Mouse (Mus musculus) hindbrain, embryonic 16.5 days (tissue): ENCODE data around the gene Ankrd31. TPM values are rescaled to one million over a fixed set of nuclear protein-coding genes. Genes with fewer than 3 reads are reported as not detected.

Experiments used
- ATAC-seq: fragments of 200-750 bp; cut with Nextera tagmentation; 2 replicates; pipeline ENCODE4 v1.8.0; 2017; ENCODE audit warnings: moderate TSS enrichment, moderate library complexity
- H3K27ac ChIP-seq: fragments of 300-500 bp; sonication (generic); 2 replicates; pipeline ENCODE4 v1.5.1; 2014; ENCODE audit warnings: low read depth, mild to moderate bottlenecking, control low read depth, low read length, moderate library complexity
- H3K27me3 ChIP-seq: fragments of 300-500 bp; sonication (generic); replicated peaks from 2 replicates; pipeline ENCODE4 v1.6.1; 2014; ENCODE audit warnings: low read length; ENCODE audit not compliant: control insufficient read depth, insufficient read depth
- H3K36me3 ChIP-seq: fragments of 300-500 bp; sonication (generic); 2 replicates; pipeline ENCODE4 v1.6.1; 2014; ENCODE audit warnings: mild to moderate bottlenecking, low read length, moderate library complexity, mixed read lengths; ENCODE audit not compliant: control insufficient read depth, insufficient read depth
- H3K4me1 ChIP-seq: fragments of 300-500 bp; sonication (generic); 2 replicates; pipeline ENCODE4 v1.6.1; 2014; ENCODE audit warnings: low read depth, low read length; ENCODE audit not compliant: control insufficient read depth, insufficient read depth
- H3K4me2 ChIP-seq: fragments of 300-500 bp; sonication (generic); 2 replicates; pipeline ENCODE4 v1.6.1; 2014; ENCODE audit warnings: mild to moderate bottlenecking, low read length, control low read depth, moderate library complexity
- H3K4me3 ChIP-seq: fragments of 300-500 bp; sonication (generic); 2 replicates; pipeline ENCODE4 v1.5.1; 2014; ENCODE audit warnings: mild to moderate bottlenecking, low read length, control low read depth, moderate library complexity
- H3K9ac ChIP-seq: fragments of 300-500 bp; sonication (generic); 2 replicates; pipeline ENCODE4 v1.6.1; 2014; ENCODE audit warnings: low read depth, mild to moderate bottlenecking, control low read depth, low read length, moderate library complexity
- H3K9me3 ChIP-seq: fragments of 300-500 bp; sonication (generic); 2 replicates; pipeline ENCODE4 v1.6.1; 2014; ENCODE audit warnings: mild to moderate bottlenecking, low read length, moderate library complexity; ENCODE audit not compliant: control insufficient read depth
- WGBS: fragments of 180-500 bp; shearing (Covaris S2); extraction: QIAGEN DNeasy Blood & Tissue Kit; methylation state at CpG from one replicate; pipeline ENCODE4 v1.1.7; 2014; 5-methylcytosine and 5-hydroxymethylcytosine counted together
- polyA plus RNA-seq: library from polyadenylated mRNA; unstranded; fragments of >200 nt; fragmentation: Nextera tagmentation; extraction: Ambion mirVana; gene quantifications from 2 replicates; pipeline ENCODE4 v1.2.1, GENCODE M21; 2015

Ankrd31 gene
- polyA plus RNA-seq, 1 experiment from 2014 or later, result 0.03 TPM

DNA sequence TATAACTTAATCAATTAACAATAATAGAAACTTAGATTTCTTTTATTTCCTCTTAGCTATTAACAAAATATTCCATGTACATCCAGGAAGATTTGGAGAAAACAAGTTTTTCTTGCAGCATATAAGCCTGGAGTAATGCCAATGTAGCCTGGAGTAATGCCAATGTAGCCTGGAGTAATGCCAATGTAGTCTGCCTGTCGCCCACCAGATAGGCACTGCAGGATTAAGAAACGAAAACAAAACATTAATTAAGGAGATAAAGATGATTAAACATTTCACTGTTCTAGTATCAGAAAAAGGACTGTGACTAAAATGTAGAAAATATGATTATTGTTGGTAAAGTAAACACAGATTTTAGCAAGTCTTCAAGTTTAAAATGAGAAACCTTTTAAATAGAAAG, 49.4 kb downstream of the Ankrd31 start:
- Histone ChIP-seq H3K4me1 (no peaks in the 10 kb centered on the region), H3K27me3 (no peaks in the 10 kb centered on the region), H3K4me3 (no peak overlapping the region), H3K9me3 (no peaks in the 10 kb centered on the region), H3K27ac (no peak overlapping the region), H3K4me2 (no peak overlapping the region), H3K9ac (no peak overlapping the region), H3K36me3 (no peaks in the 10 kb centered on the region)
- no peak for ATAC-seq
- WGBS, result 31% methylated on average over 2 of the region's 2 CpGs

GRCm38 (mm10) chr13:96849752-96850151, 101.7 kb downstream of the Ankrd31 start:
- H3K9me3 ChIP-seq, result no peaks in the 10 kb centered on the region
- H3K27me3 ChIP-seq, result no peaks in the 10 kb centered on the region
- WGBS, result 96% methylated on average over 1 of the region's 1 CpGs
- no peaks in the 10 kb centered on the region for H3K36me3 ChIP-seq
- H3K27ac ChIP-seq, result no peak overlapping the region
- no peaks in the 10 kb centered on the region for H3K4me1 ChIP-seq
- H3K4me2 ChIP-seq, result no peak overlapping the region
- ATAC-seq, result no peak
- H3K9ac ChIP-seq, result no peak overlapping the region
- no peak overlapping the region for H3K4me3 ChIP-seq

DNA sequence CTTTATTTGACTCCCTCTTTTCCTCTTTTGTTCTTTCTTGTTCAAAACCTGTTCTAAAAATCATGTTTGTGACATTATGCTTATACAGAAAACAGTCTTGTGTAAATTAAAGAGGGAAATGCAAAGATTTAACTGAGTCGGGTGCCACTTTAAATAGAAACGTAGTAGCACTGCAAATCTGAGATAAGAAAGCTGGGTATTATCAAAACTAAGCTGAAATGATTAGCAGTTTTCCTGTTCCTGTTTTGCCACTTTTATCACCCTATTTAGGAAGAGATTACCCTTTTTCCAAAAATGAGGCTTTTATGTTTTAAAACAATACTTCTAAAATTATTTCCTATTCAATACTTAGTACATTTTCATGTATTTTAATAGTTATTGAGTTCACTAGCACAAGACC, 104.1 kb downstream of the Ankrd31 start:
- Histone ChIP-seq H3K9ac (no peak overlapping the region), H3K4me3 (no peak overlapping the region), H3K27me3 (no peaks in the 10 kb centered on the region), H3K9me3 (no peaks in the 10 kb centered on the region), H3K4me2 (no peak overlapping the region), H3K27ac (no peak overlapping the region), H3K4me1 (no peaks in the 10 kb centered on the region), H3K36me3 (no peaks in the 10 kb centered on the region)
- 79% methylated on average over 2 of the region's 2 CpGs for WGBS
- ATAC-seq, result no peak

DNA sequence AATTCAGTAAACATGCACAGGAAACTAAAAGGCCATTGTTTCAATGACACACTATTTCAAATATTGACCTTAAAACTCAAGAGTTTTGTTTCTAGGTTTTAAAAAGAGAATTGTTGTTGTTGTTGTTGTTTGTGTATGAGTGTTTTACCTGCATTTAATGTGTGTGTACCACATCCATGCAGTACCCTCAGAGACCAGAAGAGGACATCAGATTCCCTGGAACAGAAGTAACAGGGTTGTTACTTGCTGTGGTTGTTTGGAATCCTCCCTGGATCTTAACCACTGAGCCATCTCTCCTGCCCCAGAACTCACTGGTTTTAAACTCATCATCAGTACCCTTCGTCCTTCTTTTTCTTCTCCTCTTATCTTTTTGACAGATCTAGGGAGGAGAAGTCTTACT, 105.2 kb downstream of the Ankrd31 start:
- no peaks in the 10 kb centered on the region for H3K27me3 ChIP-seq
- H3K4me2 ChIP-seq, result no peak overlapping the region
- H3K4me1 ChIP-seq, result no peaks in the 10 kb centered on the region
- H3K9me3 ChIP-seq, result no peaks in the 10 kb centered on the region
- 56% methylated on average over 1 of the region's 1 CpGs for WGBS
- no peaks in the 10 kb centered on the region for H3K36me3 ChIP-seq
- H3K4me3 ChIP-seq, result no peak overlapping the region
- ATAC-seq, result no peak
- no peak overlapping the region for H3K27ac ChIP-seq
- H3K9ac ChIP-seq, result no peak overlapping the region

DNA sequence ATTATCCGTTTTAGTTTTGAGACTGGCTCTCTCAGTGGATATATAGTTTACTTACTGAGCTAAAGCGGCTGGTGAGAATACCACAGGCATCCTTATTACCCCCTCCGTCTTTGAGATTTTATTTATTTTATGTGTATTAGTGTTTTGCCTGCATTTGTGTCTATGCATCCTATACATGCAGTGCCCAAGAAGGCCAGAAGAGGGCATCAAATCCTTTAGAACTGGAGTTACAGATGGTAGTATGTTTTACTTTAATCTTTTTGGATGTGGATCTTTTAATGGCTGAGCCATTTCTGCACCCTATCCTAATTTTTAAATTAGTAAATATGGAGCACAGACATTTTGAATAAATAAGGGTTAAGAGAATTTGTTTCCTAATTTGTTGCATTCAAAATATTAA, 107.1 kb downstream of the Ankrd31 start:
- H3K27ac ChIP-seq, result no peak overlapping the region
- no peaks in the 10 kb centered on the region for H3K27me3 ChIP-seq
- H3K4me1 ChIP-seq, result no peaks in the 10 kb centered on the region
- H3K9ac ChIP-seq, result no peak overlapping the region
- no peaks in the 10 kb centered on the region for H3K36me3 ChIP-seq
- peak; percentile 65; the same call in 1 of the 2 replicates for ATAC-seq
- H3K4me3 ChIP-seq, result no peak overlapping the region
- no peak overlapping the region for H3K4me2 ChIP-seq
- WGBS, result 28% methylated on average over 3 of the region's 3 CpGs
- H3K9me3 ChIP-seq, result no peaks in the 10 kb centered on the region

DNA sequence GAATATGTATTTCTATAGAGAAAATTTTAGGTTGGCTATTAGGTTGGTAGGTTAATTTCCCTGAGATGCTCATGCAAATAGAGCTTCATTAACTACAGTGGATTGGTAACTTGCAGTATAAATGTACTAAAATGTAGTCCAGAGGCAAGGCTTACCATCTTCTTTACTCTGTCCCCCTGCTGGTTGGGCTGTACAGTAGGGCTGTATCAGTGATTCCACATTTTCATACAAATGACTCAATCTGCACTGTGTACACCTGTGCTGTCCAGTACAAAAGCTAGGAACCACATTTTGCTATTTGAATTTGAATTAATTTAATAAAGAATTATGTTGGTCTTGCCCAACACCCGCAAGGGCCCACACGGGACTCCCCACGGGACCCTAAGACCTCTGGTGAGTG, 111.1 kb downstream of the Ankrd31 start:
- Histone ChIP-seq H3K27ac (no peak overlapping the region), H3K4me3 (no peak overlapping the region), H3K4me1 (no peaks in the 10 kb centered on the region), H3K9me3 (no peaks in the 10 kb centered on the region), H3K36me3 (no peaks in the 10 kb centered on the region), H3K4me2 (no peak overlapping the region), H3K27me3 (no peaks in the 10 kb centered on the region), H3K9ac (no peak overlapping the region)
- ATAC-seq, result no peak
- WGBS, result 90% methylated on average over 3 of the region's 3 CpGs

DNA sequence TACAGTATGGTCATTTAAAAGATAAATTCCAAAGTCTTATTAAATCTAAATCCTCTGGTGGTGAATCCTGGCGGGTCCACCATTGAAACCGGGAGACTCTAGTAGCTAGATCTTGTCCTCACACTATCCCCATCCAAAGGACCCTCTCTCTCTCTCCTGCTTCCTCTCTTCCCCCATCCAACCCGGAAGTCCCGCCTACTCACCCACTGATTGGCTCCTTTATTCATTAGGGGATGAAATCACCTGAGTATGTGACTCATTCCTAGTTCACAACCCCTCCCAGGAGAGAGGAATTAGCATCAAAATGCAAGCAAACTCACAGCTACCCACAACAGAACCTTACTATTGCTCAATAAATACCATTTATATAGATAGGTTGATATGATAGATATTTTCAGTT, 122.7 kb downstream of the Ankrd31 start:
- no peak overlapping the region for H3K4me3 ChIP-seq
- no peaks in the 10 kb centered on the region for H3K9me3 ChIP-seq
- H3K9ac ChIP-seq, result no peak overlapping the region
- H3K27ac ChIP-seq, result no peak overlapping the region
- no peaks in the 10 kb centered on the region for H3K4me1 ChIP-seq
- no peaks in the 10 kb centered on the region for H3K36me3 ChIP-seq
- no peak overlapping the region for H3K4me2 ChIP-seq
- H3K27me3 ChIP-seq, result no peaks in the 10 kb centered on the region
- ATAC-seq, result no peak
- WGBS, result 84% methylated on average over 4 of the region's 4 CpGs

GRCm38 (mm10) chr13:96874071-96874470, 126.0 kb downstream of the Ankrd31 start:
- H3K4me2 ChIP-seq, result no peak overlapping the region
- H3K9ac ChIP-seq, result no peak overlapping the region
- no peak overlapping the region for H3K27ac ChIP-seq
- no peaks in the 10 kb centered on the region for H3K4me1 ChIP-seq
- H3K4me3 ChIP-seq, result no peak overlapping the region
- ATAC-seq, result no peak
- H3K27me3 ChIP-seq, result no peaks in the 10 kb centered on the region
- no peaks in the 10 kb centered on the region for H3K9me3 ChIP-seq
- no peaks in the 10 kb centered on the region for H3K36me3 ChIP-seq

DNA sequence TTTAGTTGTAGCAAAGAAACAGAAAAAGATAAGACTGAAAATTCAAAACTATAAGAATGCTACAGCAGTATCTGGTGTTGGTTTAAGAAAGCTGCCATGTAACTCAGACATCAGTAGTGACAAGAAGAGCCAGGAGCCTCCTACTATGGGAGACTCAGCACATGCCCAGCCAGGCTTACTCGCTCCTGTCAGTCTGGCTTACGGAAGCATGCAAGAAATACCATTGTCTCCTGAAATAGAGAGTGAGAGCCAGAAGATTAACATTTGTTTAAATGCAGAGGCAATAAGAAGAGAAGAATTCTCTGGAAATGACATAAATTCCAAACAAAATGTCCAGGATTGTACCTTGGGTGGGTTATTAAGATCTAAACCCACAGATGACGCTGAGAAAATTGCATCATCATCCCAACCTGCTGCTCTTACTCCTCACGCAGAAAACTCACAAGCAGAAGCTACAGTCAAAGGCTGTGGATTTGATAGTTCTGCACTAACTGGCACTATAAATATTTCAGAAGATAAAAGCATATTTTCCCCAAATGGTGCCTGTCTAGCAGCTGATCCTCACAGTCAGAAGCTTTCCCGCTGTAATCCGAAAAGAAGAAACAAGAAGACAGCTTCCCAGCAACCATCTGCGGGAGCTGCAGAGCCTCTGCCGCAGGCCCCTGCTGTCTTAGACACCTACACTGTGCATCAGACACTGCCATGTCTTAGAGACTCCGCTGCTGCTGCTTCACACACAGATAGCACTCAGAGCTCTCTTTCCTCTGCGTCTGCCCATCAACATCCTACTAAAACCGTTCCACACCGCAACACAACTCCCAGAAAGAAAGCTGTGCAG, 130.4 kb downstream of the Ankrd31 start:
- H3K27me3 ChIP-seq, result no peaks in the 10 kb centered on the region
- 63% methylated on average over 12 of the region's 12 CpGs for WGBS
- no peak overlapping the region for H3K4me2 ChIP-seq
- H3K36me3 ChIP-seq, result no peaks in the 10 kb centered on the region
- no peak overlapping the region for H3K9ac ChIP-seq
- H3K4me3 ChIP-seq, result no peak overlapping the region
- H3K27ac ChIP-seq, result no peak overlapping the region
- no peaks in the 10 kb centered on the region for H3K4me1 ChIP-seq
- H3K9me3 ChIP-seq, result no peaks in the 10 kb centered on the region
- no peak for ATAC-seq
